Mouse (Mus musculus): ENCODE measurements at regions not wholly inside any gene's neighbourhood (a gene's known extent, or its start where the extent isn't known, plus 50 kb on each side); places are given as distances from the start of the nearest gene placed in this dataset.
"Not testable (repeated sequence)": the region's sequence is repeated elsewhere in the genome, so short reads cannot be mapped to it uniquely, and the experiment has no call there.

DNA sequence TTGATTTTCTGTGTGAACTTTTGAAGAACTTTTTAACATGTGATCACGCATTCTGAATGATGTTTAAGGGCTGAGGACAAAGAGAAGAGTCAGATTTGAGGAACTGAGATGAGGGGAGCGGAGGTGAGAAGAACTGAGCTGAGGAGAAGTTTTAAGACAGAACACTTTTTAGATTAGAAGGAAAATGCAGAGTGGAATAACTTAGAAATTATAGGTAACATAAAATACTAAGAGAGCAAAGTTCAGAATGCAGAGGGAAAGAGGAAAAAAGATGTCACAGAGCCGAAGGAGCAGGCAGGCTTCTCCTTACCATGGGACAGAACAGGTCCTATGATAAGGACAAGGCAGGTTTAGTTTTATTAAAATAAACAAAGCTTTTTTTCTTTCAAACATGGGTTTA, 73.7 kb upstream of the Cwc22 start:
- Histone ChIP-seq H3K4me3 (ENCODE audit: low read depth, low read length) (no peak overlapping the region), H3K36me3 (ENCODE audit: insufficient read depth, low read length) (no peaks in the 10 kb centered on the region), H3K4me2 (replicated peaks; ENCODE audit: low read depth, low read length) (no peak overlapping the region), H3K9me3 (ENCODE audit: low read length) (no peaks in the 10 kb centered on the region), H3K9ac (replicated peaks; ENCODE audit: low read depth) (no peak overlapping the region), H3K4me1 (ENCODE audit: insufficient read depth, low read depth, low read length) (no peaks in the 10 kb centered on the region), H3K27me3 (replicated peaks; ENCODE audit: insufficient read depth, low read length) (no peaks in the 10 kb centered on the region), H3K27ac (ENCODE audit: low read length) (no peak overlapping the region)
- DNase-seq (ENCODE audit: low spot score), result no peak
- TF ChIP-seq EP300 (IDR thresholded peaks at IDR 0.05) (no peak), CTCF (IDR thresholded peaks at IDR 0.05) (no peak)
- 82% methylated on average over 3 of the region's 3 CpGs for WGBS
- no peak for ATAC-seq

DNA sequence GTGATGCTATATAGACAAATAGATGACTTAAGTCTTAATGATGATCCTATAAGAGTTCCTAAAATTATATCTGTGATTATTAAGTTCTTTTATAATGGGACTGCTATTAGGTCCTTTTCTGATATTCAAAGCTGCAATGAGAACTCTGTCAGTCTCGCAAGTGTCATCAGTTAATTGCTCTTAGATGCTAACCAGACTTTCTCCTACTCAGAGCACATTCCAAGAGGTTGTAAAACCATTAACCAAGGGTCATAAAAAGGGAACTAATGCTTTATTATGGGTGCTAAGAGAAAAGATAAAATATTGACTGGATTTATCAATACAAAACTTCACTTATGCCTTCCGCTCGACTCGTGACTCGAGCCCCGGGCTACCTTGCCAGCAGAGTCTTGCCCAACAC, 66.3 kb upstream of the Cwc22 start:
- H3K9me3 ChIP-seq (ENCODE audit: low read length); H3K4me3 ChIP-seq (ENCODE audit: low read depth, low read length); H3K4me1 ChIP-seq (ENCODE audit: insufficient read depth, low read depth, low read length); DNase-seq (ENCODE audit: low spot score); H3K36me3 ChIP-seq (ENCODE audit: insufficient read depth, low read length); H3K27me3 ChIP-seq (replicated peaks; ENCODE audit: insufficient read depth, low read length); H3K9ac ChIP-seq (replicated peaks; ENCODE audit: low read depth); ATAC-seq; H3K27ac ChIP-seq (ENCODE audit: low read length); H3K4me2 ChIP-seq (replicated peaks; ENCODE audit: low read depth, low read length): not testable (repeated sequence)
- 96% methylated on average over 6 of the region's 6 CpGs for WGBS

- H3K9ac ChIP-seq (replicated peaks; ENCODE audit: low read depth), result no peak overlapping the region
These were observed 65.6 kb upstream of the Cwc22 start for GRCm38 (mm10) chr2:78011821-78012220.

GRCm38 (mm10) chr2:78011051-78011800, 65.1 kb upstream of the Cwc22 start:
- Histone ChIP-seq H3K9ac (replicated peaks; ENCODE audit: low read depth) (no peak overlapping the region), H3K4me1 (ENCODE audit: insufficient read depth, low read depth, low read length) (no peaks in the 10 kb centered on the region), H3K4me3 (ENCODE audit: low read depth, low read length) (no peak overlapping the region), H3K4me2 (replicated peaks; ENCODE audit: low read depth, low read length) (no peak overlapping the region), H3K36me3 (ENCODE audit: insufficient read depth, low read length) (no peaks in the 10 kb centered on the region), H3K27me3 (replicated peaks; ENCODE audit: insufficient read depth, low read length) (no peaks in the 10 kb centered on the region), H3K9me3 (ENCODE audit: low read length) (no peaks in the 10 kb centered on the region), H3K27ac (ENCODE audit: low read length) (no peak overlapping the region)
- 77% methylated on average over 2 of the region's 2 CpGs for WGBS
- ATAC-seq (no peak), DNase-seq (ENCODE audit: low spot score) (no peak)
- TF ChIP-seq CTCF (IDR thresholded peaks at IDR 0.05) (no peak), EP300 (IDR thresholded peaks at IDR 0.05) (no peak)

More at GRCm38 (mm10) chr2:78011821-78012220, 65.6 kb upstream of the Cwc22 start:
- Histone ChIP-seq H3K27me3 (replicated peaks; ENCODE audit: insufficient read depth, low read length) (no peaks in the 10 kb centered on the region), H3K36me3 (ENCODE audit: insufficient read depth, low read length) (no peaks in the 10 kb centered on the region), H3K4me2 (replicated peaks; ENCODE audit: low read depth, low read length) (no peak overlapping the region), H3K4me1 (ENCODE audit: insufficient read depth, low read depth, low read length) (no peaks in the 10 kb centered on the region), H3K27ac (ENCODE audit: low read length) (no peak overlapping the region), H3K4me3 (ENCODE audit: low read depth, low read length) (no peak overlapping the region), H3K9me3 (ENCODE audit: low read length) (no peaks in the 10 kb centered on the region)
- WGBS, result 86% methylated on average over 2 of the region's 2 CpGs
- ATAC-seq (no peak), DNase-seq (ENCODE audit: low spot score) (no peak)
- TF ChIP-seq CTCF (IDR thresholded peaks at IDR 0.05) (no peak), EP300 (IDR thresholded peaks at IDR 0.05) (no peak)

DNA sequence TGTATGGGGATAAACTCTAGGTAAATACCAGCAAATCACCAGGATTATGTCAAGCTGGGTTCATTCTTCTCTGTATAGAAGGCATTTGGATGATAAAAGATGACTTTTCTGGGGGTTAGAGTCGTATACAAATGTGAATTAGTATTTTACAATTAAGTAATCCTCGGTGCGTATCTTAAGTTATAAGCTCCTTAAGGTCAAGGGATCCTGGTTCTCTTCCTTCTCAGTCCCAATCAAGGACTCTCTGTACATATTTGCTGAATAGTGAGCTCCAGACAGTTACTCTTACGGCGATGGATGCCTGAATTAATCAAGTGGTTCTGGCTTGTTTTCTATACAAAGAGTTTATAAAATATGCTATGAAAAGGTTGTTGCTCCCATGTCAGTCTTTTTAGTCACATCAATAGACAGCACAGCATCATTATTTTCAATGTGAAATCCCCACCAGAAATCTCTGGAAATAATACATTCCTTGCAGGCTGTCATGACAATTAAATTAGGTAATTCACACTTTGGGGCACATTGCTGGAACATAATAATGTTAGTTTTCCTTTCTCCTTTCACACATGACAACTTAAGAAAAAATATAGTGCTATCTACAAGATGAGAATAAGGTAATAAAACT, 64.0 kb upstream of the Cwc22 start:
- Histone ChIP-seq H3K4me3 (ENCODE audit: low read depth, low read length) (no peak overlapping the region), H3K9me3 (ENCODE audit: low read length) (no peaks in the 10 kb centered on the region), H3K4me2 (replicated peaks; ENCODE audit: low read depth, low read length) (no peak overlapping the region), H3K27me3 (replicated peaks; ENCODE audit: insufficient read depth, low read length) (no peaks in the 10 kb centered on the region), H3K36me3 (ENCODE audit: insufficient read depth, low read length) (no peaks in the 10 kb centered on the region), H3K27ac (ENCODE audit: low read length) (no peak overlapping the region), H3K4me1 (ENCODE audit: insufficient read depth, low read depth, low read length) (no peaks in the 10 kb centered on the region), H3K9ac (replicated peaks; ENCODE audit: low read depth) (no peak overlapping the region)
- no peak for ATAC-seq
- DNase-seq (ENCODE audit: low spot score), result no peak
- no peak for TF ChIP-seq CTCF (IDR thresholded peaks at IDR 0.05)
- 83% methylated on average over 5 of the region's 5 CpGs for WGBS

DNA sequence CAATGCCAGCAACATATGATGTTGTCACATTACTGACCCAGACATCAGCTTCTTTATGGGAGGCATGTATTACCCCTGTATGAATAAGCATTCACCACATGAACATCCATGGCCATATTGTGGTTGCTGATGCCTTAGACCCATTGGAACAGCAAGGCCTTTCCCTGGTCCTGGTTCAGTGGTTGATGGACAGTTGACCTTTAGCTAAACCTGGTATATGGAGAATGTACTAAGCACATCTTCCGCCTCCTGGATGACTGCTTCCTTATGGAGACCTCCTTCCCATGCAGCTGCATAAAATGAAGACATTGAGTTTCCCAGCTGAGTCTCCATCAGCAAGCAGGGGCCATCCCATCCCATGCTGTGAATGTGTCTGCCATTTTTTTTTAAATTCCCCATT, 61.9 kb upstream of the Cwc22 start:
- Histone ChIP-seq H3K4me3 (ENCODE audit: low read depth, low read length) (no peak overlapping the region), H3K9ac (replicated peaks; ENCODE audit: low read depth) (no peak overlapping the region), H3K4me2 (replicated peaks; ENCODE audit: low read depth, low read length) (no peak overlapping the region), H3K27me3 (replicated peaks; ENCODE audit: insufficient read depth, low read length) (no peaks in the 10 kb centered on the region), H3K36me3 (ENCODE audit: insufficient read depth, low read length) (no peaks in the 10 kb centered on the region), H3K27ac (ENCODE audit: low read length) (no peak overlapping the region), H3K4me1 (ENCODE audit: insufficient read depth, low read depth, low read length) (no peaks in the 10 kb centered on the region), H3K9me3 (ENCODE audit: low read length) (no peaks in the 10 kb centered on the region)
- ATAC-seq (no peak), DNase-seq (ENCODE audit: low spot score) (no peak)
- TF ChIP-seq EP300 (IDR thresholded peaks at IDR 0.05) (no peak), CTCF (IDR thresholded peaks at IDR 0.05) (no peak)
- 84% methylated on average over 1 of the region's 1 CpGs for WGBS

Measured in lung, postnatal 0 days (tissue).